Mouse (Mus musculus): ENCODE results near the gene Dis3l2. TPM values are rescaled to one million over a fixed set of nuclear protein-coding genes. Genes with fewer than 3 reads are reported as not detected.
A peak's percentile ranks its signal among the peaks of the same experiment; 100 is the strongest.

Gene Dis3l2
- polyA plus RNA-seq, 1 experiment from 2014 or later = 38.3 TPM

DNA sequence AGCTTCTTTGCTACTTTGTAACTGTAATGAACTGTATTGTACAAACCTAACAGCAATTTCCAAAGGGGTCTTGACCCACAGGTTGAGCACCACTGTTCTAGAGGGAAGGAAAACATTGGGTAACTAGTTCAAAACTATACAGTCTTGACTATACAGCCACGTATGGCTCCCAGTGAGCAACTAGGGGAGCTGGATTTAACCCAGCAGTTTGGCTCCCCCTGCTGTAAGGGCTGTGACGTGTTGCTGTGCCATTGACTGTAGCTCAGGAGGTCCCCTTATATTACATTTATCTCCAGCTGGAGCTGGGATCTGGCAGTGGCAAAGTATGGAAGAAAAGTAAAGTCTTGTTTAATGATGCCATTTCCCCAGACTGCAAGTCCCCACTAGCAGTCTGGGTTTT is 4.9 kb upstream of the Dis3l2 start:
- H3K27ac ChIP-seq = no peak overlapping the region
- no peak for ATAC-seq (ENCODE audit: low FRiP score)
- H3K4me2 ChIP-seq = no peak overlapping the region
- WGBS = 37% methylated on average over 2 of the region's 2 CpGs
- H3K4me1 ChIP-seq (replicated peaks) = peaks cover 7% of the 10 kb centered on the region
- H3K36me3 ChIP-seq = no peaks in the 10 kb centered on the region
- no peak overlapping the region for H3K4me3 ChIP-seq
- no peaks in the 10 kb centered on the region for H3K27me3 ChIP-seq
- no peak overlapping the region for H3K9ac ChIP-seq
- no peaks in the 10 kb centered on the region for H3K9me3 ChIP-seq

- ATAC-seq (ENCODE audit: low FRiP score) = no peak
- Histone ChIP-seq H3K36me3 (no peaks in the 10 kb centered on the region), H3K4me3 (no peak overlapping the region), H3K27me3 (no peaks in the 10 kb centered on the region), H3K9me3 (no peaks in the 10 kb centered on the region), H3K9ac (no peak overlapping the region), H3K27ac (no peak overlapping the region), H3K4me2 (no peak overlapping the region), H3K4me1 (replicated peaks) (peaks cover 11% of the 10 kb centered on the region)
- 66% methylated on average over 11 of the region's 11 CpGs for WGBS
Observed at GRCm38 (mm10) chr1:86699346-86700136, 4.1 kb upstream of the Dis3l2 start.

- Histone ChIP-seq H3K9me3 (no peaks in the 10 kb centered on the region), H3K27ac (no peak overlapping the region), H3K36me3 (no peaks in the 10 kb centered on the region), H3K4me1 (replicated peaks) (peaks cover 19% of the 10 kb centered on the region), H3K27me3 (no peaks in the 10 kb centered on the region), H3K9ac (no peak overlapping the region), H3K4me3 (no peak overlapping the region), H3K4me2 (no peak overlapping the region)
- no peak for ATAC-seq (ENCODE audit: low FRiP score)
- 79% methylated on average over 7 of the region's 7 CpGs for WGBS
Observed at GRCm38 (mm10) chr1:86700367-86700766, 3.2 kb upstream of the Dis3l2 start.

DNA sequence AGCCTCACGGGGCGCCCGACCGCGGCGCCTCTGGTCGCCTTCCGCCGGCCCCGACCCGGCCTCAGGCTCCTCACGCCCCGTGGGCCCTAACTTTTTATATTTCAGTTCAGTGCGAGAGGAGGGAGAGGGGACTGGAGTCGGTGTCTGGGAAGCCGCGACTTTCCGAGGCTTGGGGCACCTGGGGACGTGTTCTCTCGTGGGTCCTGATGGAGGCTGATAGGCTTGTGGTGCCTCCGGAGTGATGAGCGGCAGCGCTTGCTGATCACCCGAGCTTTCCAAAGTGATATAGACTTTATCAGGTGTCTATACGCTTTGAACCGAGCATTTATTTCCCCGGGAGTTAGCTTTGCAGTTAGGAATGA is 338 bp downstream of the Dis3l2 start:
- Histone ChIP-seq H3K36me3 (no peaks in the 10 kb centered on the region), H3K4me1 (replicated peaks) (peaks cover 30% of the 10 kb centered on the region), H3K27me3 (no peaks in the 10 kb centered on the region), H3K9ac (peak overlapping the region; percentile 91), H3K4me2 (peak overlapping the region; percentile 63), H3K9me3 (no peaks in the 10 kb centered on the region), H3K27ac (peak overlapping the region; percentile 93), H3K4me3 (peak overlapping the region; percentile 90)
- 1% methylated on average over 27 of the region's 27 CpGs for WGBS
- no peak for ATAC-seq (ENCODE audit: low FRiP score)

- 0 out of 2 replicates have a peak overlapping the region, but pooled peaks have one; percentile 22 for H3K4me2 ChIP-seq
- H3K27me3 ChIP-seq = no peaks in the 10 kb centered on the region
- no peaks in the 10 kb centered on the region for H3K9me3 ChIP-seq
- ATAC-seq (ENCODE audit: low FRiP score) = no peak
- H3K36me3 ChIP-seq = no peaks in the 10 kb centered on the region
- WGBS = 93% methylated on average over 3 of the region's 3 CpGs
- no peak overlapping the region for H3K27ac ChIP-seq
- H3K9ac ChIP-seq = peak overlapping the region; percentile 10; the same call in 1 of the 2 replicates
- no peak overlapping the region for H3K4me3 ChIP-seq
- peaks cover 30% of the 10 kb centered on the region for H3K4me1 ChIP-seq (replicated peaks)
Observed at GRCm38 (mm10) chr1:86705461-86705860, 1.9 kb downstream of the Dis3l2 start.

DNA sequence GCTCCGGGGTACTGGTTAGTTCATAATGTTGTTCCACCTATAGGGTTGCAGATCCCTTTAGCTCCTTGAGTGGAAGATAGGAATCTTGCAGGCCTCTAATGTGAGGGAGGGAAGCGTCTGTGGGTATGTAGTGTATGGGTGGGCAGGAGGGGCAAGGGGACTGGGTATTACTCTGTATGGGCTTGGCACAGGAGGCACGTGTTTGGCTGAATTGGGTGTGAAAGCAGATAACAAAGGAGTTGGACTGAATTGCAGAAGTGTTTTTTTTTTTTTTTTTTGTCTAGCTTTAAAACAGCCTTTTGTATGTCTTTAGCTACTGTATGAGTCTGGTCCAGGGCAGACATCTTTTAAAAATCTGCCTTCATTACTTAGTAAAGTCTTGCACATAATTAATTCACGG is 5.9 kb downstream of the Dis3l2 start:
- Histone ChIP-seq H3K27me3 (no peaks in the 10 kb centered on the region), H3K4me2 (no peak overlapping the region), H3K4me3 (no peak overlapping the region), H3K4me1 (replicated peaks) (peaks cover 19% of the 10 kb centered on the region), H3K36me3 (no peaks in the 10 kb centered on the region), H3K9ac (no peak overlapping the region), H3K27ac (no peak overlapping the region), H3K9me3 (no peaks in the 10 kb centered on the region)
- ATAC-seq (ENCODE audit: low FRiP score) = no peak
- WGBS = 81% methylated on average over 4 of the region's 4 CpGs

GRCm38 (mm10) chr1:86712045-86712444 is 8.4 kb downstream of the Dis3l2 start:
- ATAC-seq (ENCODE audit: low FRiP score) = no peak
- no peak overlapping the region for H3K9ac ChIP-seq
- H3K4me2 ChIP-seq = no peak overlapping the region
- WGBS = 98% methylated on average over 2 of the region's 2 CpGs
- no peaks in the 10 kb centered on the region for H3K9me3 ChIP-seq
- no peak overlapping the region for H3K4me3 ChIP-seq
- no peaks in the 10 kb centered on the region for H3K36me3 ChIP-seq
- H3K27ac ChIP-seq = no peak overlapping the region
- H3K27me3 ChIP-seq = no peaks in the 10 kb centered on the region
- peaks cover 2% of the 10 kb centered on the region; the same call in 1 of the 2 replicates for H3K4me1 ChIP-seq (replicated peaks)

DNA sequence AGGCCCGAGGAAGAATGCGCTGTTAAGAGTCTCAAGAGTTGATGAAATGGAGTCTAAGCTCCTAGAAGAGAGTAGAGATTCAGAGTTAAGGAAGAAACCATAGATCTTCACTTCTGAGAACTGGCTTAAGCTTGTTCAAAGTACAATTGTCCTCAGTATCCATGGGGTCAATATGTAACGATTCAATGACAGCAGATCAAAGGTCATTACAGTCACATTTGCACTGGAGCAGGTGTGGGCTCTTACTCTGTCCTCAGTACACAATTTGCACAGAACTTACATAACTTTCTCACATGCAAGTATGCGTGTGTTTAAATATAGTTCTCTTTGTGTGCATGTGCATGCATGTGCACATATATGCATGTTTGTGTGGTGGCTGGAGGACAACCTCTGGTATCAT is 9.4 kb downstream of the Dis3l2 start:
- no peak for ATAC-seq (ENCODE audit: low FRiP score)
- no peak overlapping the region for H3K4me3 ChIP-seq
- peaks cover 2% of the 10 kb centered on the region; the same call in 1 of the 2 replicates for H3K4me1 ChIP-seq (replicated peaks)
- no peak overlapping the region for H3K9ac ChIP-seq
- no peak overlapping the region for H3K27ac ChIP-seq
- H3K36me3 ChIP-seq = no peaks in the 10 kb centered on the region
- WGBS = 95% methylated on average over 4 of the region's 4 CpGs
- no peaks in the 10 kb centered on the region for H3K9me3 ChIP-seq
- no peak overlapping the region for H3K4me2 ChIP-seq
- no peaks in the 10 kb centered on the region for H3K27me3 ChIP-seq

DNA sequence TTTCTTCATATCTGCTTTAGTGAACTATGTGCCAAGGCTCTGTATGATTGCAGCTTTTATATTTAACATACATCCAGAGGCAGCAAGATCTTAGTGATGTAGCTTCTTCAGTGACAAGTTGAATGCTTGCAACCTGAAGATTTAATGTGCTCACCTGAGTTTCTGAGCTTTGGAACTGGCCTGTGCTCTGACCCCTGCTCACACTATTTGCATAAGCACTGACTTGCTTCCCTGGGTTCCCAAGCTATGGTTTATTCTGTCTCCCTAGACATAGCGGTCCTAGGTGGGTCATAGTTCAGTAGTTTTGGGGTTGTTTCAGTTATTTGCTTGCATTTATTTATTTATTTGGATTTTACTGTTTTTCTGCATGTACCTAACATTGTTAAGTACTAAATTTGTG is 14.6 kb downstream of the Dis3l2 start:
- Histone ChIP-seq H3K4me3 (no peak overlapping the region), H3K9me3 (no peaks in the 10 kb centered on the region), H3K27me3 (no peaks in the 10 kb centered on the region), H3K4me2 (no peak overlapping the region), H3K36me3 (no peaks in the 10 kb centered on the region), H3K4me1 (replicated peaks) (peaks cover 2% of the 10 kb centered on the region; the same call in 1 of the 2 replicates), H3K27ac (no peak overlapping the region), H3K9ac (no peak overlapping the region)
- 89% methylated on average over 1 of the region's 1 CpGs for WGBS
- ATAC-seq (ENCODE audit: low FRiP score) = no peak

DNA sequence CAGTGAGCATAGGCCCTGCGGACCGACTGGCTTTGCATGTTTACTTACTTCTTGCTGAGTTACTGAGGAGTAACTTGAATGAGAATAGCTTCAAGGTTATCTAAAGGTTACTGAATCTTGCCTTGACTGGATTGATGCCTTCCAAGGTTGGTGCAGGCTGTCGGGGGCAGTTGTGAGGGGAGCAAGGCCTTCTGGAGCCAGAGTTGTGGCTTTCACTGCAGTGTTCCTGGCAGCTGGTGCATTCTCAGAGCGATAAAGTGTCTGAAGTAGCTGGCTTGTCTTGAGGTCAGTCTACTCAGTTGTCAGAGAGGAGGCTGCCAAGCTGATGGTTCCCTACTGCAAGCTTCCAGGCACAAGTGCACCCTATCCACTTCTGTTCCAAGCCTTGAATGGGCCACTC is 15.8 kb downstream of the Dis3l2 start:
- peaks cover 2% of the 10 kb centered on the region; the same call in 1 of the 2 replicates for H3K4me1 ChIP-seq (replicated peaks)
- no peaks in the 10 kb centered on the region for H3K27me3 ChIP-seq
- WGBS = 91% methylated on average over 4 of the region's 4 CpGs
- no peaks in the 10 kb centered on the region for H3K9me3 ChIP-seq
- no peak overlapping the region for H3K9ac ChIP-seq
- no peak overlapping the region for H3K4me3 ChIP-seq
- ATAC-seq (ENCODE audit: low FRiP score) = no peak
- no peak overlapping the region for H3K4me2 ChIP-seq
- no peak overlapping the region for H3K27ac ChIP-seq
- no peaks in the 10 kb centered on the region for H3K36me3 ChIP-seq

GRCm38 (mm10) chr1:86733160-86733821 is 29.7 kb downstream of the Dis3l2 start:
- no peak for ATAC-seq (ENCODE audit: low FRiP score)
- WGBS = 81% methylated on average over 2 of the region's 2 CpGs
- no peak overlapping the region for H3K4me3 ChIP-seq
- H3K27me3 ChIP-seq = no peaks in the 10 kb centered on the region
- H3K27ac ChIP-seq = no peak overlapping the region
- H3K4me2 ChIP-seq = no peak overlapping the region
- no peaks in the 10 kb centered on the region for H3K4me1 ChIP-seq (replicated peaks)
- H3K9ac ChIP-seq = no peak overlapping the region
- H3K9me3 ChIP-seq = no peaks in the 10 kb centered on the region
- H3K36me3 ChIP-seq = no peaks in the 10 kb centered on the region

GRCm38 (mm10) chr1:86736414-86736813 is 32.8 kb downstream of the Dis3l2 start:
- H3K4me2 ChIP-seq = no peak overlapping the region
- no peak overlapping the region for H3K27ac ChIP-seq
- H3K36me3 ChIP-seq = no peaks in the 10 kb centered on the region
- H3K9ac ChIP-seq = no peak overlapping the region
- H3K9me3 ChIP-seq = no peaks in the 10 kb centered on the region
- 90% methylated on average over 1 of the region's 1 CpGs for WGBS
- no peak overlapping the region for H3K4me3 ChIP-seq
- no peaks in the 10 kb centered on the region for H3K27me3 ChIP-seq
- H3K4me1 ChIP-seq (replicated peaks) = no peaks in the 10 kb centered on the region
- ATAC-seq (ENCODE audit: low FRiP score) = no peak

DNA sequence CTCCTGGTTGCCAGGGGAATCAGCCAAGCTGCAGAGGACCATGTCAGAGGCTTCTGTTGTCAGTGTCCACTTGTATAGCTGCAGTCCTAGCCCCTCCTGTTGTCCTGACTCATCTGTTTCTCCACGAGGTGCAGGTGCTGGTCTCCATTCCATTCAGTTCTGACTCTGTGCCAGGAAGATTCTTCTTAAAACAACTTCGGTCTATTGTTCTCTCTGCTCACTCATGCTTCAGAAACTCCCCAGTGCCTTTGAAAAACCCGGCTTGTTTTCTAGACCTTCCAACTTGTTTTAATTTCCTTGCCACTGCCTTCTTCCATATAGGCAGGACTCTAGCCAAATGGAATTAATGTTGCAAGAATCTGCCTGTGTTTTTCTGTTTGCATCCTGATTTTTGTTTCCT is 39.3 kb downstream of the Dis3l2 start:
- ATAC-seq (ENCODE audit: low FRiP score) = no peak
- Histone ChIP-seq H3K9me3 (no peaks in the 10 kb centered on the region), H3K27ac (no peak overlapping the region), H3K36me3 (peaks cover 27% of the 10 kb centered on the region), H3K4me3 (no peak overlapping the region), H3K4me2 (no peak overlapping the region), H3K27me3 (no peaks in the 10 kb centered on the region), H3K9ac (no peak overlapping the region), H3K4me1 (replicated peaks) (no peaks in the 10 kb centered on the region)
- WGBS = 29% methylated on average over 3 of the region's 3 CpGs

Measured in hindbrain, embryonic 13.5 days (tissue).